Mouse (Mus musculus): Measurements from ENCODE around the gene Aunip.

The Aunip gene

GRCm38 (mm10) chr4:134518541-134518940 lies 7.7 kb downstream of the Aunip start:
- DNase-seq, result no peak

DNA sequence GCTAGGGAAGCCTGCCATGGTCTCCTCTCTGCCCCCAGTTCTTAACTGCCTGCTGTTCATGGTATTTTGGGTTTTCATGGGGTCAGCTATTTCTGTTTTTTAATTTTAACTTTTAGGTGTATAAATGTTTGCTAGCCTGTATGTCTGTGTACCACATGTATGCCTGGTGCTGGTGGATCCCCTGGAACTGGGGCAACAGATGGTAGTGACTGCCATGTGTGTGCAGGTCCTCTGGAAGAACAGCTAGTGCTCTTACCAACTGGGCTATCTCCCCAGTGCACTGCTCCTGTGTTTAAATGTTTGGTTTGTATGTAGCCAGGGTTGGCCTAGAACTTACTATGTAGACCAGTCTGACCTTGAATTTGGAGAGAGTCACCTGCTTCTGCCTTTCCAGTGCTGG lies 8.5 kb downstream of the Aunip start:
- DNase-seq, result no peak

DNA sequence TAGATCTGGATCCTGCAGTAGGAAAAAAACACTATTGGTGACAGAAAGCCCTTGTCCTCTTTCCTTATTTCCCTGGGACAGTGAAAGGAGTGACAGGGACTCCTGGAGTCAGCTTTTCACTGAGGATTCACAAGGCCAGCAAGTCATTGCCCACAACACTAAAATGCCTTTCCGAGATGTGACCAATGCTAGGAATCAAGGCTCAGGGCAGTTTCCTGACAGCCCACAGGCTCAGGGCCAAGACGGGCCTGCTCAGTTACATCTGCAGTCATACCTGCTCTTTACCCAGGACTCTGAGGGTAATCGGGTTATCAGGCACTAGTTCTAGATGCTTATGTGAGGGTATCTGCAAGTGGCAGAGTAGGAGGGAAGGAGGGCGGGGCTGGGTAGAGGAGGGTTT lies 12.6 kb downstream of the Aunip start:
- no peak for DNase-seq

- DNase-seq, result no peak
Measured at GRCm38 (mm10) chr4:134525806-134526205, 15.0 kb downstream of the Aunip start.

GRCm38 (mm10) chr4:134526220-134526619 lies 15.4 kb downstream of the Aunip start:
- DNase-seq, result no peak

DNA sequence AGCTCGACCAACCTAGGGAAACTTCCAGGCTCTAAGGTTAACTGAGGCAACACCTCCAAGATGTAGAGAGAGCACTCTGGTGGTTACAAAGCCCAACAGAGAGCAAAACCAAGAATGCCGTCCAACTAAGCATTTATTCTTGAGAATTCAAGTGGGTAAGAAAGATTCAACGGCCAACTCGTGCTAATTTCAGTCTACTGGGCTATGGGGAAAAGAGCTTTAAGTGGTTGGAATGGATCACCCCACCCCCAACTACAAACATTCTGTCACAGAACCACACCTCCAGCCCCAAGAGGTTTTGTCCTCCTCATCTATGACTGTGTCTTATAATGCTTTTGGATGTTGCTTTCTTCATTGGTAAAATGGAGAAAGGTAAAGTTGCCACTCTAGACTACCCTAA lies 22.1 kb downstream of the Aunip start:
- no peak for DNase-seq

DNA sequence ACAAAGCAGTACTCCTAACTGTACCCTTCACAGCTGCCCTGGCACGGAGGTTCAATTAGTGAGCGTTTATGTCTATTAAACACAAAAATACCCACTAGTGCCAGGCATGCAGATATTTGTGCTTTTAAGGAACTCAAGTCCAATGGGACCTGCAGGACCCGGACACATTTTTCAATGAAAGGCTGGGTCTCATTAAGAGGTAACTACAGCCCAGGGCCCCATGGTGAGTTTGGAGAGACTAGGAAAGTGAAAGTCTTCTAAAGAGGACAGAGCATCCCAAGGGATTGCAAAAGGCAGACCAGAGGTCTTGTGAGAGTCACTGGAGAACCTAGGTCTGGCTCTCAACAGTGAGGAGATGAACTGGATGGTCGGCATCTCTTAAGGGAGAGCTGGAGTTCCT lies 22.6 kb downstream of the Aunip start:
- no peak for DNase-seq

DNA sequence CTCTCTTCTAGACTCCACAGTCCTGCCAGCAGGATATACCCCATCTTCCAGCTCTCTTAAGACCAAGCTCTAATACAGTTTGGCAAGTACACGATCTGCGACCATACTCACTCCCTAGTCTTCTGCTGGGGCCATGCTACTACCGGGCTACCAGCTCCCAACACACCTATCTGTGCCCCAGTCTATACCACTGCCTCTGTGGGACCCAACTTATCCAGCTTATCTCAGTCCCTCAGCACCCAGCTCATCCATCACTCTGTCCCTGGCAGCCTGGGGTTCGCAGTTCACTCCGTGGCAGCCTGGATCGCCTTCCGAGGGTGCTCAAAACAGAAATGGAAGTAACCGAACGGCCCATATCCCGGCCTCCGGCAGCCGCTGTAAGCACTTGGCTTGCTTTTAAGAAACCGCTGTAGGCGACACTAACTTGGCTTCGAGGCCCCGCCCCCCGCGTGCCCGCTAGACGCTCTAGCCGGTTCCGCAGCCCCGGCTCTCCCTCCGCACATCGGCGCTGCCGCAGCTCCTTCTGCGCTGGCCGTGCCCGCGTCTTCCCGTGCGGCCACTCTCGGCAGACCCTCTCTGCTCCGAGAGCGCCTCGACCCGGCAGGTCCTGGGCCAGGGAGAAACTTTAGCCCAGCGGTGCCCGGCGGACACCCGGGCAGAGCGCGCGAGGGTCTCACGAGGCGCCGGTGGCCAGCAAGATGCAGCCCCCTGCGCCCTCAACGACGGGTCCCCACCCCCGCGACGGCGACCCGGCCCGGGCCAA lies 23.5 kb downstream of the Aunip start:
- DNase-seq, result peak; percentile 83

GRCm38 (mm10) chr4:134534932-134535786 lies 24.4 kb downstream of the Aunip start, which contains the start of gene Mtfr1l:
Gene Mtfr1l, minus strand, starts transcription at chr4:134535387.
- peak; percentile 99 for DNase-seq

GRCm38 (mm10) chr4:134535787-134536151 lies 25.0 kb downstream of the Aunip start:
- no peak for DNase-seq

GRCm38 (mm10) chr4:134538997-134539580 lies 28.3 kb downstream of the Aunip start:
- DNase-seq, result no peak

DNA sequence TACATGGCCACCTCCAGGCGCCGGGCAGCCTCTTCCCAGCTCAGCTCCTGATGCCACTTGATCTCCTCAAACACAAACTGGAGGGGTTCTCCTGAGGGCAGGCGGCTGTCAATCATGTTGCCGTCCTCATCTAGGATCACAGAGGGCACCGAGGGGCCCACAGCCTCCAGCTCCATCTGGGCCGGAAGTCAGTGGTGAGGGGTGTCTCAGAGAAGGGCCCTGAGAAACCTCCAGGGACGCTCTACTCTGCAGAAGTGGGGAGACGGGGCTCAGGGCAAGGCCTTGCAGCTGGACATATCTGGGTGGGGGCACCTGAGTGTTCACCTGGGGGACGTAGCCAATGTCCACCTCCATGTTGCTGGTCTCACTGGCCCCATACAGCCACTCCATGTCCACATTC lies 31.9 kb downstream of the Aunip start:
- no peak for DNase-seq

DNA sequence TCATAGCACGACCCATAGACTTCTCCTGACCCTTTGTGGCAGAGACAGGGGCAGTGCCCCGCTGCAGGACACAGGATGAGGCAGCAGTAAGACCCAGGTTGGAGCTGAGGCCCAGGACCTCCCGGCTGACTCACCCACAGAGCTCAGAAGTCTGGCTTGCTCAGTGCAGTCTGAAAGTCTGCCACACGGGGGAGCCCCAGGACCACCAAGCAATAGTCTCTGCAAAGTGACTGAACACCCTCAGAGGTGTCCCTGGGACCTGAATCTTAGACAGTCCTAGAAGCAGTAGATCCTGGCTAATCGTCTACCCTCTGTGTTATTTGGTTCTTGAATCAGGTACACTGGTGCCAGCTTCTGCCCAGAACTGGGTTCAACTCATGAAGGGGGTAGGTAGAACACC lies 32.5 kb downstream of the Aunip start:
- peak; percentile 85 for DNase-seq

DNA sequence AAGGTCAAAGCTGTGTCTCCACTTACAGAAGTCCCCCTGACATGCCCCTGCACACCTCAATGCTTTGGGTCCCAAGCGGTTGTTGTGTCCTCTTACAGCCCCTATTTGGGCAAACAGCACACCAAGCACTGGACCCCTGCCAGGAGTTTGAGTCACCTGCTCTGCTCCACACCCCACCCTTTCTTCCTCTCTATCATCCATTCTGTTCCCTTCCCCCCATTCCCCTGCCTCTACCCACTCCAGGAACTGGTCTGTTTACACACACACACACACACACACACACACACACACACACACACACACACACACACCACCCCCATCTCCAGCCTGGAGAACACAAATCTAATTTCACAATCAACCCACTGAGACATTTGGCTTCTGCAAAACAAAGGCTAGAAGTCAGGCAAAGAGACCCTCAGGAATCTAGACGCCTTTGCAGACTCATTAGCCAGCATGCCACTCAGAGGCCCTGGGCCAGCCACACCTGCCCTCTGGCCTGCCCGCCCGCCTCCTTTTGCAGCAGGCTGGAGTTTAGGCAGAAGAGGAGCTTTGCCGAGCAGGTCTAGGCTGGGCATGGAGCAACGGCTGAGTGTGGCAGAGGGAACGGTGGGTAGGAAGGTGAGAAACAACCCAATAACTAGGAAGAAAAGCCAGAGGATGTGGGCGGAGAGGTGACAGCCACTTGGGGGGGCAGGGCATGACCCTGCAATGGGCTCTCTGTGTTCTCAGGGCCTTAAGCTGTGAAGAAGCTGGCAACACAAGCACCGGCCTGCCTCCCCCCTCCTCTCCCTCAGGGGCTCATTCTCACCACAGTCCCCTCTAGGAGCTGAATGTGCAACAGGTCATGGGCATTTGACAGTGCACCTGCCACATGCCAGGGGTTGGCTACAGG lies 36.3 kb downstream of the Aunip start:
- DNase-seq, result no peak

DNA sequence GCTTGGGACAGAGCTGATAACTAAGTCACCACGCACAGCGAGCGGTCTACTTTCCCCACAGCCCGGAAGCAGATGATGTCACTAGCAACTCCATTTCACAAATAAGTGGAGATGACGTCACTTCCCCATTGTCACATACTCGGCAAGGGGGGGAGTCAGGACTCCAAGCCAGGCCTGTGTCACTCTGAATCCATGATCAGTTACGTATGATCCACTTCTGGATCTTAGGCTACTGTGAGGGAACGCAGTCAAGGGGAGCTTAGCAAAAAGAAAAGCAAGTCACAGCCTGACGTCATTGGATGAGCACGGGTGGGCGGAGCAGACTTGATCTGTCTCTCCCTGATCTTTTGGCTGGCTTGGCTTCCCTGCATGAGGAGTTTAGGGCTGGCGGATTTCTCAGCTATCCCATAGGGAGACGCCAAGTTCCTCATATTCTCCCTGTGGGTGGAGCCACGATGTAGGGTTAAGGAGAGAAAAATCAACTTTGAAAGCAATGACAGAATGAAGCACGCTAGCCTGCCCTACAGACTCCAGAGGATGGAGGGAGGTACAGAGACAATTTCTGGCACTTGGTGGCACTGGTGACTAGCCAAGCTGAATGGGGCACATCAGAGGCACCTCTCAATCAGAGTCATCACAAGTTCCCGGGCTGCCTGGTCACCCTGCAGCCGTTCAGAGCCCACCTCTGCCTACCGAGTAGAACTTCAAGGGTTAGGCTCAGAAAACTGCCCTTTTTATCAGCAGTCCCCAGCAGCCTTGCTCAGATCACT lies 37.6 kb downstream of the Aunip start:
- no peak for DNase-seq

GRCm38 (mm10) chr4:134549899-134550298 lies 39.1 kb downstream of the Aunip start:
- DNase-seq, result no peak

DNA sequence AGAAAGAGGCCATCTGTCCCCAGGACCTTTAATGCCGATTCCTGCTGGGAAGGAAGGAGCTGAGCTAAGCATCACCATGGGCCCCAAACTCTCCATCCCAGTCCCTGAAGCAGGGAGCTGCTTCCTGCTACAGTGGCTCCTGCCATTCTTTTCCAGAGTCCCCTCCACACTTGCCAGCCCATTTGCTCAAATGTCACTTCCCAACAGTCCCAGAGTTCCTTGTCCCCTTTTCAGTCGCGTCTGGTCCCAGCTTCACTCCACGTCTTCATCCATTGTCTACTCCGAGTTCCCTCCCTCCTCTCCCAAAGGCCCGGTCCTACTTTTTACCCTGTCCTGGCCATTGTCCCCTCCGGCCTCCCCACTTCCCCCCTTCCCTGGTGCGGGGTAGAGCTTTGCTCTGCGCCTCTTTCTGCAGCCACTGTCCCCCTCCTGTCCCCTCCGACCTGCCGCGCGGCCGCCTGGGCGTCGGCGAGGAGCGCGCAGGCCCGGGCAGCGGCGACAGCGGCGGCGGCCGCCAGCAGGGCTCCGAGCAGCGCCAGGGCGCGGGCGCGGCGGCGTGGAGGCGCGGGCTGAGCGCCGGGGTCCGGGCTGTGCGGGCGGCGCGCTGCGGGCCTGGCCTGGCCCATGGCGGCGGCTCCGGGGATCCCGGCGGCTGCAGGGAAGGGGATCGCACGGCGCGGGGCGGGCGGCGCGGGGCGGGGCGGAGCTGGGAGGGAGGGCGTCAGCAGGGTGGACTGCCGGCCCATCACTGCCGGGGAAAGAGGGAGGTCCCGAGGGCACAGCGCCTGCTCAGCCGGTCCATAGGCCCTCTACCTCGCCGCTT lies 40.9 kb downstream of the Aunip start, which contains the start of gene Selenon:
Gene Selenon (minus strand): TSS at position 673 of the 823 bp plus-strand sequence.
- peak; percentile 78 for DNase-seq

DNA sequence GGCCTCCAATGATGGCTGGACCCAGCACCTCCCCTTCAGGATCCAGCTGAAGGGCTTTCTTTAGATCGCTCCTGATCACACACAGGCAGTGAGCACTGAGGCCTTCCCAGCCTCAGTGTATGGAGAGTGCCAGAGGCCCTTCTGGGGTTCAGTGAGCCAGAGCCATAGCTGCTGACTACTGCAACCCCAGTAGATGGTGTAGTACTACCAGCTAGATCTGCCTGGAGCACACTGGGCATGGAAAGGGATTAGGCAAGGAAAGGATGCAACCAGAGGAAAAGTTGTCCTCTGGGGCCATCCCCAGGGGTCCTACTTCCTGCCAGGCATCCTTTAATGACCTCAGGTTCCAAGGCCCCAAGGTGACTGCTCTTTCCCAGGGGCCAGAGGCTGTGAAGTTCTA lies 42.8 kb downstream of the Aunip start:
- no peak for DNase-seq

GRCm38 (mm10) chr4:134555956-134556580 lies 45.3 kb downstream of the Aunip start:
- DNase-seq, result no peak

DNA sequence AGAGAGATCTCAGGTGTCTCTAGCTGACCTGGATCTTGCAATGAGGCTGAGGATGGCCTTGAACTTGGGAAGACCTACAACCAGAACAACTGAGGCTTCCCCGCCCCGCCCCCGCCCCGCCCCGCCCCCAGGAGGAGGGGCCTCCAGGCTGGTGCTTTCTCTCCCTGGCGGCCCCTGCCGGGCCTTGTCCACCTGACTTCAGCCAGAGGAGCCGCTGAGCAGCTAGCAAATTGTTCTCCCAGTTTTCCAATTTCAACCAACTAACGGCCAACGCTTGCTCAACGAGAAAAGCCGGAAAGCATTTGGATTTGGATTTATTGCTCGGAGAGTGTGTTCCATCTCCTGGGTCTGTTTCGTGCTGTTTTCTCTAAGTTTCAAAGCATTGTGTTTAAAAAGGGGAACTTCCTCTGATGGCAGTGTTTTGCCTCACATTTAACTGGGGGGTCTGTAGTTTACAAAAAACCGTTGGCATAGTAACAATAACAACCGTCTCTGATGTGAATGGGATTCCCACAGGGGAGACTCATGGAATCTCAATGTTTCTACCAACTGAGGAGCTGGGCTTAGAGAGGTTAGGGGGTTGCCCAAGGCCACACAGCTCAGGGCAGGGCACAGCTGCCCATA lies 46.9 kb downstream of the Aunip start:
- DNase-seq, result peak; percentile 63
